Mouse (Mus musculus) monocyte, adult 5-6 weeks (primary cell): ENCODE results near the gene Tnc. TPM values are rescaled to one million over a fixed set of nuclear protein-coding genes. Genes with fewer than 3 reads are reported as not detected.

ENCODE experiments used
- ATAC-seq: fragments of 153-309, 156-312 bp; replicated peaks from 2 replicates; pipeline ENCODE4 v1.8.0; 2017; ENCODE audit warnings: mild to moderate bottlenecking; ENCODE audit not compliant: low TSS enrichment, insufficient number of reproducible peaks, severe bottlenecking, poor library complexity, low FRiP score
- total RNA-seq: library from RNA; stranded (forward); fragments of 200-1000, 200-491, 200-594 nt; gene quantifications from 3 replicates; pipeline ENCODE4 v1.2.3, GENCODE M21; 2017

The Tnc gene
- total RNA-seq, 1 experiment from 2014 or later = not detected

DNA sequence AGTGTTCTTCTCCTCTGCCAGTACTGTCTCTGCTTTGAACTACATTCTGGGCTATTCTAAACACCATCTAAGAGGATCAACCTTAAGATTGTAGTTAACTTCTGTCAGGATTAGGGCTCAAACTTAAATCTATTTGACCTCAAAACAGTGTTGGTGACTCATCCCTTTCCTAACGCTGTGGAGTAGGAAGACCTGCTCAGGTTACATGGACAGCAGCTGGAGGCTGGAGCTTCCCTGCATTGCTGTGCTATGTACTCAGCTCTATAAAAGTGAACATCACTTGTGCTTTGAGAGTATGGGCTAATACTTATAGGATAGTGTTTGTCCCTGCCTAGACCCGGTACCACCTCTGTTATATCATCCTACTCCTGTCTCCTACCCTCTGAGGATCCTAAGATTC lies 117.3 kb downstream of the Tnc start:
- no peak for ATAC-seq

GRCm38 (mm10) chr4:63928192-63928591 lies 118.6 kb downstream of the Tnc start:
- ATAC-seq = no peak

DNA sequence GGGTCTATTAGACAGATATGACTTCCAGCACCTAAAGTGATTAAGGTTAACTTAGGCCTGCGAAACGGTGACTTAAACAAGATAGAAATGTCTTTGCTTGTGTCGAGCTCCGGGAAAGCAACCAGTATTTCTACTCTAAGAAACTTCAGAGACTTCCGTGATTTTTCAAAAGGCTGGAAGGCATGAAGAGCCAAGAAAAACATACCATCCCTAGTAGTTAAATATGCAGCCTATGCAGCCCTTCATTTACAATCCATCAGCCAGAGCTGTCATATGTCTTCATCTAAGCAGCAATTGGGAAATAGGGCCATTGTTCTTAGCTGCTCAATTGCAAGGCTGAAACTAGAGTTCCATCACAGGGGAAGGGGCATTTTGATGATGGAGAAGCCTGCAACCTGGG lies 129.6 kb downstream of the Tnc start:
- no peak for ATAC-seq

GRCm38 (mm10) chr4:63916753-63917152 lies 130.1 kb downstream of the Tnc start:
- no peak for ATAC-seq

DNA sequence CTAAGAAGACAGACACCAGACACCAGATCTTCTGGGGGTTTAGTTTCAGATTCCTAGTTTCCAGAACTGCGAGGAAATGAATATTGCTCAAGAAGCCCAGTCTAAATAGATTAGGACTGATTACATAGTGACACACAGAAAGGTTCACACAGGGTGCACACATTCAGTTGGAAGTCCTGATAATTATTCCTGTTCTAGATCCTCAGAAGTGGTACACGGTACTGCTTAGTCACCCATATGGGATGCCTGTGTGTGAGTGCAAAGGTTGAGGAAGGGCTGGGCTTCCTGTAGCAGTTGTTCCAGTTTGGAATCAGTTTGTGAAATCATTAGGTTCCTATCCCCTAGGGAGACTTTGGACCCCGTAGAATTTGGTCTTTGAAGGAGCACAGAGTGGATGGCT lies 130.5 kb downstream of the Tnc start:
- no peak for ATAC-seq

Other genes starting within 250 kb of the Tnc start
- 0.32 to 2.0 TPM (median 0.57 TPM) in 3 replicates for gene Tnfsf8, start 185.7 kb downstream of the Tnc start, total RNA-seq